Mouse (Mus musculus): ENCODE results near the gene Slc35f6.

GRCm38 (mm10) chr5:30682967-30683600, 35.4 kb downstream of the Slc35f6 start:
- TF ChIP-seq POU5F1 (IDR thresholded peaks at IDR 0.05; ENCODE audit: borderline replicate concordance, low read length) (no peak), CTCF (conservative IDR thresholded peaks at IDR 0.05; ENCODE audit: low read length) (peak; percentile 27)
